Mouse (Mus musculus): ENCODE results near the gene Wwc1.
A peak's percentile ranks its signal among the peaks of the same experiment; 100 is the strongest.
"Not testable (repeated sequence)": the region's sequence is repeated elsewhere in the genome, so short reads cannot be mapped to it uniquely, and the experiment has no call there.

Wwc1 gene

DNA sequence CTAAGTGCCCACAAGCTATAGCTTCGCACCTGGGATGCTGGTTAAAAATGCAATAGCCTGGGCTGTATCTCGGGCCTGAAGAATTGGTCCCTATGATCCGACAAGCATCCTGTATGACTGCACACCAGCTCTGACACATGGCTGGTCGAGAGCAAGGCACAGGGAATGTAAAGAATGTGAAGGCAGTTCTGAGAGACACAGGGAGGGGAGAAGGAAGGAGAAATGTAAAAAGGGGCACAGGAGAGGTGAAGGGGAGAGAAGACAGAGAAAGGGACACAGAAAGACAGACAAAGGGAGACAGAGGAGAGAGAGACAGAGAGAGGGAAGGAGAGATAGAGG, 101.8 kb downstream of the Wwc1 start:
- DNase-seq (ENCODE audit: low spot score) = no peak

DNA sequence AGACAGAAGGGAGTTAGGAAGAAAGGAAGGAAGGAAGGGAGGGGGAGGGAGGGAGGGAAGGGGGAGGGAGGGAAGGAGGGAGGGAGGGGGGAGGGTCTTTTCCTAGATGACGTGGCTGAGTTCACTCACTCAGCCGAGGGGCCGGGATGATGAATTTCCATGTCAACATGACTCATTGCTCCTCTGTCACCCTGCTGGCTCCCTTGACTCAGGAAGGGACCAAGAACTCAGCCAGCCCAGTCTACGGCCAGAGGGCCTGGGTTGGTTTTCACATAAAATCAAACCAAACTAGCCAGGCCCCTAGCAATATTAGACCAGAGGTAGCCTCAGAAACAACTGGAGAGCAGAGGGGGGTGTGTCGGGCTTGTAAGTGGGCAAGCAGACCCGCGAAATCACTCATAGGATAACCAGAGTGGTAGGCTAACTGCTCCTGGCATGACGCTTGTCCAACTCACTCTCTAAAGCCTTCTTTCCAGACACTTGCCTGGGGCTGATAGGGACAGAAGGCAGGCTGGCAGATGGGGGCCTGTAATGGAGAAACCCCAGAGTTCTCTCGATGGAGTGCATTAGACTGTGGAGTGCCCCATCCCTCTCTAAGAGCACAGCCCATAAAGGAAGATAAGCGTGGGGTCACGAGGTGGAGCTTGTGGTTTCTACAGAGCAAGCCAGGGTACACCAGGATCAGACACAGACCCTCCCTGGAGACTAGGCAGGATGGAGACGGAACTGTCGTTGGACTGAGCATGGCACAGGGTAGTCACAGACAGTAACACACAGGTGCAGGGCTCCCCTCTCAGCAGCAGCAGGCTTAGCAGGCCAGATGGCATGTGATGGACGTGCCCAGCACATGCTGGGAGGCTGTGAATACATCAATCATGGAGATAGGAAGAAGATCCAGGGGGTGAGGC, 102.4 kb downstream of the Wwc1 start:
- no peak for DNase-seq (ENCODE audit: low spot score)

DNA sequence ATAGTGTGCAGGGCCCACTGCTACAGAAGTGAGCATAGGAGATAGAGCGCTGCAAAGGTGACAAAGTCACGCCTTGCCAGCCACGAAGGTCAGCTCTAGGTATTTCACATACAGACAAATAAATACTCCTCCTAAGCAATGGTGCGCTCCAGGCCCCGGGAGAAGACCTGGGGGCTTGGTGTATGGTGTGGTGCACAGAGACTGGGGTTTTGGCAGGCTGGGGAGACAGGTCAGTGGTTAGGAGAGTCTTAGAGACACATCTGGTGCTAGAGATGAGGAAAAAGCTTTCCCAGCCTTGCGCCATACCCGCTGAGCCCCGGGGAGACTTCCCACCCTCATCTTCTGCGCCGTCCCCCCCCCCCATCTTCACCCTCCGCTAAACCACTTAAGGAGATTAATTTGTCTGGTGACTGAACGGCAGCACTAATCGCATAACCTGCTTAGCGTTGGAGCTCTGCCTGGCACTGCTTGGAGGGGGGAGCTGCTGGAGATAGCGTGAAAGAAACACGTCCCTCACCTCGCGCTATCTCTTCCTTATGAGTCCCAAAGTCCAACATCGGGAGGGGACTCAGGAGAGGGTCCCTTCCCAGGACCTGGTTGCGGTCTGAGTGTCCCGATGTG, 106.6 kb downstream of the Wwc1 start:
- DNase-seq (ENCODE audit: low spot score) = no peak

DNA sequence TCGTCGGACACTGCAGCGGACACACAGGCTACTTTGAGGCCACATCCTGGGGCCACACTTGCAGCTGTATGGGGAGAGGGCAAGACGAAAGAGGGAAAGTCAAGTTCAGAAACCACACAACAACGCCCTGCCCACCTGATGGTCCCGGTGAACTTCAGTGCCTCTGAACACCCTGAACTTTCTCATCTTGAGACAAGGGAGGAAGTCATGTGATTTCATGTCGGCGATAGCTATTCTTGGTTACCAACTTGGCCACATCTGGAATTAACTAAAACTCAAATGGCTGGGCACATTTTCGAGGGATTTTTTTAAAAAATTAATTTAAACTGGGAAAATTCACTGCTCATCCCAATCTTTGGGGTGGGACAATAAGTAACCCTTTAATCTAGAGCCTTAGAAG, 109.4 kb downstream of the Wwc1 start:
- no peak for DNase-seq (ENCODE audit: low spot score)

DNA sequence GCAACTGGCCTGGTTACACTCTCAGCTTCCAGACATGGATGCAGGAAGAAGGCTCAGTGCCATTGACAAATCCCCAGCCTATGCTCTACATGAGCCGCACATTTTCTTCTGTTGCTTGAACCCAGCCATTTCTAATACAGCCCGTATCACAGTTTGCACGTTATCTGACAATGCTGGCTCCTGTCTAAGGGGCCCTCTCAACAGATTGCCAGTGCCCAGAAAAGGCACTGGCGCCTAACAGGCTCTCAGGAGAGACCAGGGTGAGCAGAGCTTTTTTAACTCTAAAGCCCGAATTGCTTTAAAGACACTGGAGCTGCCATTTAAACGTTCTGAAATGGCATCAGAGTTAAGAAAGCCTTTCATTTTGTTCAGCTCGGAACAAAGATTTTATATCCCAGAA, 114.2 kb downstream of the Wwc1 start:
- no peak for DNase-seq (ENCODE audit: low spot score)

DNA sequence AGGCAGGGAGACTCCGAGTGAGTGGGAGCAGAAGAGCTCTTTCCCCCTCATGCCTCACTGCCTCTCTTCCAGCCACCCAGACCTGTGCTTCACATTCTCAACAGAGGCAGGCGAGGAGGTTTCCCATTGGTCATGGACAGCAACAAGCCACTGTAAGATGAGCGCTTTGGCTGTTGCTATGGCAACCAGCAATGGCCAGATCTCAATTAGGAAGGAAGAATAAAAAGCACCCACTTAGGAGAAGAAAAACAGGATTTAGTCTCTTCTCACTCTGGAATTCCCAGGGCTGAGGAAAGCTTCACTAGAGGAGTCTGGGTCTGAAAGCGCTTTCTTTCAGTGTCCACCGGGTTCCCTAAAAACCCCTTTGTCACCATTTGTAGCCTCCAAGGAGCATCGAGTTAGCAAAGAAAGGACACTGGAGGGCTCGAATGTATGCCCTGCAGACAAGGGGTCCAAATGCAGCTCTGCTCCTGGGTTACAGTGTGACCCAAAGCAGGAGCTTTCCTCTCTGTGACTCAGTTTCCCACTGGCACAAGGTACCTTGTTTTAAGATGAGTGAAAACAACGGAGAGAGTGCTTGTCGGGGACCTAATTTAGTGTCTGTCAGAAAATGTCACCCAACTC, 115.2 kb downstream of the Wwc1 start:
- DNase-seq (ENCODE audit: low spot score) = no peak

DNA sequence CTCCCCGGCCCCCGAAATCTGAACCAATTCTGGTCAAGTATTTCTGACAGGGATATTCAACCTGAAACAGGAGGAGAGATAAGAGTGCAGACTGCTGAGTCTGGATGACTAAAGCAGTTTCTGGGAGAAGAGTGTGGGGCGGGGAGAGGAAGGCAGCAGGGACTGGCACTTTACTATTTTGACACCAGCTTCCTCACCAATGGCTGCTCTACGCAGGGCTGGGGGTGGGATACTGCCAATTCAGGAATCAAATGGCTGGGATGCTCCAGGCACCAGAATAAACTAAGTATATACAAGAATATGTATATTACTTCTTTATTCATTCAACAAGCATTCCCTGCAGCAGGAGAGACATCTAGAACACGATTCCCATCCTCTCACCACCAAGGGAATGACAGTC, 116.7 kb downstream of the Wwc1 start:
- DNase-seq (ENCODE audit: low spot score) = no peak

DNA sequence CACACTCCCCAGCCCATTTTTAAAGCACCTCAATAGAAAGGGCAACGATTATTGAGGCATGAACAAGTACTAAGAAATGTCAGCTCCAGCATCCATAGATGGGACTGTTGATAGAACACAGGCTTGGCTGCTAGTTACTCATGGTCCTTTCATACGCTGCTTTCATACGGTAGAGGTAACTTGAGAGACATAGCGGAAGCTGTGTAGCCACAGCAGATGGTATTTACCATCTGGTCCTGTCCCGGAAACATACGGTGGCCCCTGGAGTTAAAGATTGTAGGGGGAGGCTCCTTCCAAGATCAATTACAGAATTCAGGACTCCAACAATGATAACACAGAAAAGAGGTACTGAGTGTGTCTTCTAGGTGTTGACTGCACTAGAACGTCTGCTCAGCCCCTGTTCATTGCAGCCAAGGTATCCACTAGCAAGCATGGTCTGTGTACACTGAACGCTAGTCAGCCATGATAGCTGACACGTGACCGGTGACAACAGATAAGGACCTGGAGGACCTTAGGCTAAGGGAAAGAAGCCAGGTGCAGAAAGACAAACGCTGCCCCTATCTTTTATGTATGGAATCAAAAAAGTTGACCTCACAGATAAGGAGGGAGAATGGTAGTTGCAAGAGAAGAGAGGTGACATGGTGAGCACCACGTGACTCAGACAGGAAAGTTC, 122.8 kb downstream of the Wwc1 start:
- no peak for DNase-seq (ENCODE audit: low spot score)

DNA sequence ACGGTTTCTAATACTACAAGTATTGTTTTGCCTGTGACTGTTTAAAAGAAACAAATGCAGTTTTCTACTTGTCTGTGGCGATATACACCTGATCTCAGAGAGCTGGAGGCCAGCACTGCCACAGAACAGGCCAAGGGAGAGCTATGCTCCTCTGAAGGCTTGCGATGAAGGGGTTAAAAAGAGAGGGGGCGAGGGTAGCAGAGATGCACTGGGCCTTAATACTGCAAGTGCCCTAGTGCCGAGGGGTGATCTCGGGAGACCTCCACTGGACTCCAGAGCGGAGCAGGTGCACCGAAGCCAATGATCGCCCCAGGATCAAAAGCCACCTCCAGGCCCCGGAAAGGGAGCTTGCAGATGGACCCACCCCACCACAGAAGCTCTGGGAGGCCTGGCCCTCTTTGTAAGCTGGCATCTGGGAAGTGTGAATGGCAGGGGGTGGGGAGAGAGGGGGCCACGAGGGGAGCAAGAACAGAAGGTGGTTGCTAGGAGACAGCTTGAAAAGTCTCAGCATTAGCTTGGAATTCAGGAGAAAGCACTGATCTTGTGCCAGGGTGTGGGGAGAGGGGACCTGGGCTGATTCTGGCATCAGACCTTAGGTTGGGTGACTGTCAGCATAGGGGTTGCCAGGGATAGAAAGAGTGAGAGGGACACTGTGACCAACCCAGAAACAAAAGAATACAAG, 123.8 kb downstream of the Wwc1 start:
- DNase-seq (ENCODE audit: low spot score) = no peak

DNA sequence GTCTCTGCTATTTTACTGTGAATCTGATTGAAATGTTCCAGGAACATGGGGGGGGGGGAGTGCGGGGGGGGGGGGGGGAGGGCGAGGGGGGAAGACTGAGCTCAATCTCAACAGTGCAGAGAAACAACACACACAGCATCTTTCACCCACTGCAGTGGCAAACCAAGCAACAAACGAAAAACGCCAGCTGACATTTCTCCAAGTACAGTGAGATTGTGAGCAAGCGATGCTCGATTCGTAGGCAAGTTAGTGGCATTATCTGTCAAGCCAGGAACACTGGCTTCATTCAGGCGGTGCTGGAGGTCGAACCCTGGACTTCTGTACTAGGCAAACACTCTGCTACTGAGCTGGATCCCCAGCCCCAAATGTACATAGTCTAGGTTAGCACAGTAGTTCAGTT, 124.8 kb downstream of the Wwc1 start:
- no peak for DNase-seq (ENCODE audit: low spot score)

DNA sequence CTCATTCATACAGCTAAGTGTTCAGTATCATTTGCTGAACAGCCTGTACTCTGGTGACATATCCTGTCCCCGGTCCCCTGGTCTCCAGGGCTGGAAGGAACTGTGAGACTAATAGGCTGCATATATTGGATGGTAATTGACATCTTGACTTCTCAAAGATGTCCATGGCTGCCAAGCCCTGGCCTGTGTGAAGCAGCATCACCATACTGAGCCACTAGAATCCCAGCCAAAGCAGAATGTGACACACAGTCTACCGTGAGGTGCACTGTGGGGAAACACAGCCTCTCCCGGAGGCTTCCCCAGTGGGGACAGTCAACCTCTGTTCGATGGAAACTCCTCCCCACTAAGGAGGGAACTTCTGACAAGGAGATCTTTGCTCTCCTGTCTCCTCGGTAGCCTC, 125.4 kb downstream of the Wwc1 start:
- DNase-seq (ENCODE audit: low spot score) = no peak

DNA sequence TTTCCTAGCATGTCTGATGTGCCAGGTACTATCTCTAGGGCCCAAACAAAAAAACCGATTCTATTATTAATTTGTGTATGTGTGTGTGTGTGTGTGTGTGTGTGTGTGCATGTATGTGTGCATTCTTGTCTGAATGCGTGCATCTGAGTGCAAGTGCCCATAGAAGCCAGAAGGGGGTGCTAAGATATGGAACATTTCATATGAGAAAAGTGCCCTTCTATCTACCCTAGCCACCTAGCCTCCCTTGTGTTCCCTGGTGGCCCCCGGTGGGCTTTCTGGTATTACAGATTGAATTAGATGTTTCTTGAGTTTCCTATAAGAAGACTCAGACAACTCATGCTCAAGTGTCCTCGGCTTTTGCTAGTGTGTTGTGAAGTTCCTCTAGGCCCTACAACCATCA, 126.7 kb downstream of the Wwc1 start:
- DNase-seq (ENCODE audit: low spot score) = no peak

DNA sequence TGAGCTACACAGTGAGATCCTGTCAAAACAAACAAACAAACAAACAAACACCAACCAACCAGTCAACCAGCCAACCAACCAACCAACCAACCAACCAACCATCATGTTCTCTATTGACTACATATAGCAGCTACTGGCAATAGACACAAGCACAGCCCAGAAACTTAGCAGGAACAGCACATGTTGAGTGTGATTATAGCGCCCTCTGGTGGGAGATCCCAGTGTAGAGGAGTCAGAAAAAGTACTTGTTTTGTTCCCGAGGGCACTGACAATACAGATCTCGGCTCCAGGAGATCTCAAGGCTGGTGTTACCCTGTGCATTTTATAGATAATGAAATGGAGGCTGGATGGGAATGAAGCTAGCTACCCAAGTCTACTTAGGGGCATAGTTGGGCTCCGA, 127.6 kb downstream of the Wwc1 start:
- DNase-seq (ENCODE audit: low spot score) = no peak

DNA sequence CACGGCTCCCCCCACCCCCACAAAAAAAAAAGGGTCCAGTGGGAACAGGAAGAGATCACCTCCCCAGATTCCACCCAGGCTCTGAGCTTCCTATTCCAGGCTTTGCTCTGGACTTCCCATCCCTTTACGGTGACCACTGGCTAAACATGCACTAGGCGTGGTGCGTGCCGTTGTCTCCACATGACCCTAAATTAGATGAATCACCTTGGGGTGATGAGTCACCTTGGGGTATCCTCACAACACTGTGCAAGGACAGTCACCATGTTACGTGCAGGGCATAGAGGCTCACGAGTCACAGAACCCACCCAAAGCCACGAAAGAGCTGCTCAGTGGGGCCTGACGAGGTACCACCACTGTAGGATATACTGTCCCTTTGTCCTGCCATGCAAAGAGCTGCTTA, 136.0 kb downstream of the Wwc1 start:
- DNase-seq (ENCODE audit: low spot score) = no peak

DNA sequence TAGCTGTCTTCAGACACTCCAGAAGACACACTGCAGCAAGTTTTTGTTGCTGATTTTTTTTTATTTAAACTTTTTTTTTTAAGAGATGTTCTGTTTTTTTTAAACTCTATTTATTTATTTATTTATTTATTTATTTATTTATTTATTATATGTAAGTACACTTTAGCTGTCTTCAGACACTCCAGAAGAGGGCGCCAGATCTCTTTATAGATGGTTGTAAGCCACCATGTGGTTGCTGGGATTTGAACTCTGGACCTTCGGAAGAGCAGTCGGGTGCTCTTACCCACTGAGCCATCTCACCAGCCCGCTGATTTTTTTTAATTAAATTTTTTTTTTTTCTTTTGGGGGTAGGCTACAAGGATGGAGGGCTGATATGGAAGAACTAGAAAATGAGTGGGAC, 137.8 kb downstream of the Wwc1 start:
- DNase-seq (ENCODE audit: low spot score) = not testable (repeated sequence)

DNA sequence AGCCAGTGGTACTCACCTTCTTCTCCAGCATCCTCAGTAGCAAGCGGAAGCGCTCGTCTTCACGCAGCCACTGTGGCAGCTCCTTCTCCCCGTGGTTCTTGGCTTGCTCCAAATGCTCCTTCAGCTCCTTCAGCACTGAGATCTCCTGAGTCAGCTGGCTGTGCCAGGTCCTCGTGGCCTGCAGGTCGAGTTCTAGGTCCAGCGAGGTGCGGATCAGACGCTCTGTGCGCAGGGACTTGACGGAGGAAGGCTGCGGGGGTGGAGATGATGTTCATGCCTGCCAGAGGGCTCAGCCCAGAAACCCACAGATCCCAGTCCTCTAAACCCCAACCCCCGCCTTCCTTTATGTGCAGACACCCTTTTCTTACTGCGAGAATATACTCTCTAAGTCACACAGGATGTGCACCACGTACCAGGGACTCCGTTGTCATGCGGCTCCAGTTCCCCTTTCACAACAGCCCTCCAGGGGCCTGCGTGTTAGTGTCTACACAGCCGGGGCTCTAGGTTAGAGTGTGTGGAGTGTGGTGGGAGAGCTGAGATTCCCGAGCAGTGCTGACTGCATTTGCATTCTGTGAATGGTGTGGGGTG, 138.5 kb downstream of the Wwc1 start:
- no peak for DNase-seq (ENCODE audit: low spot score)

DNA sequence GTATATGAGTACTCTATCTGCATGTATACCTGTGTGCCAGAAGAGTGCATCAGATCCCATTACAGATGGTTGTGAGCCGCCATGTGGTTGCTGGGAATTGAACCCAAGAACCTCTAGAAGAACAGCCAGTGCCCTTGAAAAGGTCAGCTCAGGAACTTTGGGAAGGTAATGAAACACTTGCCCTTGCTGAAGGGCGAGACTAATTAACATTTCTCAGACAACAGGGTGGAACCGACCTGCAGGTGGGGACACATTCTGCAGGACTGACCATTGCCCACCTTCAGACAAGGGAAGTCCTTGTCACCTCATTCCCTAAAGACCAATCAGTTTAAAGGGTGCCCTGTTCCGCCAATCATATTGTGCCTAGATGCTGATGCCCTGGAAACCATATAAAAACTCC, 139.5 kb downstream of the Wwc1 start:
- not testable (repeated sequence) for DNase-seq (ENCODE audit: low spot score)

DNA sequence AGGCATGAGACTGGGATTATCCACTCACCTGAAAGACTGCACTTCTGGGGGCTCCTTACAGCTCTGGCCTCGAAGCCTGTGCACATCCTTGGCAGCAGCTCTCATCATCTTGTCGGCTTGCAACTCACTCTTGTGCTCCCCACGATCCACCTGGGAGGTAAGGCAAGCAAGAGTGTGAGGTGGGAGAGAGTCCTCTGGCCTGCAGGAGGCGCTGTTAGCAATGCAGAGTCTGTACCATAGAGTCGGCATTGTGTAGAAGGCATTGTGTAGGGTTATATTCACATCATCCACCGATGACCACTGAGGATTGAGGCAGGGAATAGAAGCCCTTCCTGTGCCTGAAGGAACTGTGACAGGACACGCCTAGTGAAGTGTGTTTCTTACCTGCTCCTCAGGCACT, 140.0 kb downstream of the Wwc1 start:
- no peak for DNase-seq (ENCODE audit: low spot score)

DNA sequence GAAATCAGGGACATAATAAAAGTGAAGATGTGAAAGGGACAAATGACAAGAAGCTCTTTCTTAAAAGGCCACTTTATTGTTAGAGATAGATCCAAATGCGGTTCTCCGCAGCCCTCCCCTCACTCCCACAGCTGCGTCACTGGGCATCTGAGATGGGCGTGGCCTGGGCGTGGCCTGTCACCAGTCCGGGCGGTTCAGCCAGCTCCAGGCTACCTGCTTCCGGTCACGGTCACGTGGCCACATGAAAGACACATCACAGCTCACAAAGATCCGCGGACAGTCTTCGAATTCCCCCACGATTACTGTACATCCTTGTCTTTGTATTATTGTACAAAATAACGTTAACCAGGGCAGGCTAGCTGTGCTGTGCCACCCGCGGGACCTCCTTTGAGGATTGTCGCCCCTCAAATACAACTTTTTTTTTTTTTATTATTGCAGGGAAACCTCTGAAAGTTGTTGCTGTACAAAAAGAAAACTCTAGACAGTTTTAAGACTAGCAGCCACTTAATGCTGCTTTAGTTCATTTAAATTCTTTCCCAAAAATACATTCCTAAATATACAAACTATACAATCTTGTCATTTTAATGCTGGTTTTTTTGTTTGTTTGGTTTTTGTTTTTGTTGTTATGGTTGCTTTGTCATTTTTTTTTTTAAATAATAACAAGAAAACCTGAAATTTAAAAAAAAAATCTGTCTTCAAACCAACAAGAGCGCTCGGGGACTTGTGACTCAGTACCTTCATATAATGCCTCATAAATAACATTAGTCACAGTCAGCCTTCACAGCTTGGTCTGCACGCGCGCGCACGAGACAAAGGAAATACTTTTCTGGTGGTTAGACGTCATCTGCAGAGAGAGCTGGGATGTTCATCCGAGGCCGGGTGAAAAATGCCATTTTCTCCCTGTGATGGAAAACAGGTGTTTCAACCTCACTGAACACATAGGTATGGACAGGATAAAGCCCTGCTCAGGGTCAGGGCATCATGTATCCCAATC, 141.7 kb downstream of the Wwc1 start:
- DNase-seq (ENCODE audit: low spot score) = peak; percentile 84

Data from ovary, postnatal 14 days (tissue).